Mouse (Mus musculus): ENCODE measurements around the gene Fyn.

Fyn gene

GRCm38 (mm10) chr10:39566901-39567300 lies 198.2 kb downstream of the Fyn start:
- DNase-seq (ENCODE audit: low read depth), result no peak

DNA sequence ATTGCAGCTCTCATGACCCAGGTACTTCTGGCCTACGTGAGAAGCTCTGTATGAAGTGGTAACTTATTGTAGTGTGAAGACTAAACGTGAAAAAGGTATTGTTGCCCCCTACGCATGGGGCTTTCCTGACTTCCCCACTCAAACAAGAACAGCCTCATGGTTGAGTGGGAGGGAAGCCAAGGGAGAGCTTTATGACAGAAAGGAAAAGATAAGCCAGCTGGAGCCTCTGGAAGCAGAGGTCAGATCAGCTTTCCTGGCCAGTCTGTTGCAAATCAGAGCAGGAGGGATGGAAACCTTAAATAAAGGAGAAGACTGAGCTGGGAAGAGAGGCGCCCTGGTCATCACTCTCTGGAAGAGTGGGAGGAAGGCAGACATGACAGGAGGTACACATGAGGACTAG lies 200.3 kb downstream of the Fyn start:
- no peak for DNase-seq (ENCODE audit: low read depth)

DNA sequence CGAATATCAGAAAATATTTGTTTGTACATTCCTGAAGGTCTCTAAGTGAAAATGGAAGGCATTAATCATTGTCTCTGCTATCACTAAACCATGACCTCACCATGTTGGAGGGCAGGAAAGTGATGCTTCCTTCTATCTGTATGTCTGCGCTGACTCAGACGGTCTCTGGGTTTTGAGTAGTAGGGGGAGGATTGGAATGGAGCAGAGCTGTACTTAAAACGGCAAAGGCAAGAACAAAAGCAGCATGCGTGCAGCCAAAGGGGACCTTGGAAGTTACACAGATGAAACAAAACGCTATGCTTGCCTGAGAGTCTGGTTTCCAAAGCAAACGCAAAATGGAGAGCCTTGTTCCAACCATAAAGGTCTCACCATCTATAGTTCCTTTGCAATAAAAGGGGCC lies 202.4 kb downstream of the Fyn start:
- DNase-seq (ENCODE audit: low read depth), result peak; percentile 23

GRCm38 (mm10) chr10:39572050-39572671 lies 203.5 kb downstream of the Fyn start:
- no peak for DNase-seq (ENCODE audit: low read depth)

- DNase-seq (ENCODE audit: low read depth), result peak; percentile 90
These were observed 204.0 kb downstream of the Fyn start for GRCm38 (mm10) chr10:39572672-39573051.

GRCm38 (mm10) chr10:39576466-39576865 lies 207.8 kb downstream of the Fyn start:
- DNase-seq (ENCODE audit: low read depth), result no peak

GRCm38 (mm10) chr10:39580477-39580876 lies 211.8 kb downstream of the Fyn start:
- DNase-seq (ENCODE audit: low read depth), result no peak

DNA sequence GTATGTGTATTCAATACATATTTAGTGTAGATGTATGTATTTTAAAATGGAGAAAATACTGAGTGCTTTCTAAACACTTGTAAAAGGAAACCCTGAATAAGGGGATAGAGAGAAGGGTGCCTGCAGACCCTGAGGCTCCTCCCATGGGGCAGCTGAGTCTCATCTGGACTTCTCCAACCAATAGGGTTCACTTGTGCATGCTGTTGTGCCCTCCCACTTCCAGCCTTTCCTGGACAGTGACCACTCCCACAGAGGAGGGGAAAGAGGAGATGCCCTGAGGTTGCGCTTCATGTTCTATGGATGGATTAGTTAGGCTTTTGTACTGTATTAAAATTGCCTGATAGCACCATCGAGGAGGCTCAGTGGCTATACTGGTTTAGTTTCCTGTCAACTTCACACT lies 213.7 kb downstream of the Fyn start:
- no peak for DNase-seq (ENCODE audit: low read depth)

DNA sequence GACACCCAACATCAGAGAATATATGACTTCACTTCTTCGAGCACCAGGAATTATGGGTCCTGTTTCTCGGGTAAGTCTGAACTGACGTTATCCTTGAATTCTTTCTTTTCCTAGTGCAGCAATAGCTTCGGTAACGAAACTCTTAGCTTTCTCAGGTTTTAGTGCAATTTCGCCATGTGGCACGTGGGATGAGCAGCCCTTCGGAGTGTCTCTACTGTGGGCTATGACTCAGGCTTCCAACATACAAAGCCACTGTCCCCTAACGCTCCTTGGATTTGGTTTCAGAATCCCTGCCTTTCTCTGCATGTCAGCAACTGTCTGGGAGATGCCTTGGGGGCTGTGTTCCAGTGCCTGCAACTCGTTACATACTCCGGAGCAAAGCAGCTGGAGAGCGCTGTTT lies 215.1 kb downstream of the Fyn start:
- DNase-seq (ENCODE audit: low read depth), result no peak

GRCm38 (mm10) chr10:39587290-39587925 lies 218.8 kb downstream of the Fyn start:
- DNase-seq (ENCODE audit: low read depth), result peak; percentile 65

- no peak for DNase-seq (ENCODE audit: low read depth)
These were observed 219.5 kb downstream of the Fyn start for GRCm38 (mm10) chr10:39587973-39588746.

GRCm38 (mm10) chr10:39589765-39590546 lies 221.3 kb downstream of the Fyn start:
- no peak for DNase-seq (ENCODE audit: low read depth)

- DNase-seq (ENCODE audit: low read depth), result no peak
These were observed 222.0 kb downstream of the Fyn start for GRCm38 (mm10) chr10:39590629-39591028.

- no peak for DNase-seq (ENCODE audit: low read depth)
These were observed 223.8 kb downstream of the Fyn start for GRCm38 (mm10) chr10:39592501-39592900.

GRCm38 (mm10) chr10:39594716-39595115 lies 226.1 kb downstream of the Fyn start:
- no peak for DNase-seq (ENCODE audit: low read depth)

DNA sequence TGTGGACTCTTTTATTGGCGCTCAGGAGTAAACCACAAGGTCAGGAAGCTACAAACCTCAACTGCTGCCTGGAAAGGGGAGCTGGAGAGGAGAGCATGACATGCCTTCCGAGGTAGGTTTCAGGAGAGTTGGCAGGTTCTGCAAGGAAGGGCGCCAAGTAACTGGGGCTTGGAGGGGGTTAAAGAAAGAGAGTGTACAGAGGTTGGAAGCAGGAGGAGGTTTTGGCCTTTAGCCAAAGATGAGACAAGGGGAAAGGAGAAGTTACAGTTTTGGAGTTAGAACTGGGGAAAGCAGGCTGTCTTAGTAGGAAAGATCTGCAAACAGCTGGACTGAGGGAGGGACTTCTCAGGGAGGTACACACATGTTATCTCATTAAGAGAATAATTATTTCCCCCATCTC lies 227.2 kb downstream of the Fyn start:
- peak; percentile 77 for DNase-seq (ENCODE audit: low read depth)

GRCm38 (mm10) chr10:39597116-39597791 lies 228.6 kb downstream of the Fyn start:
- DNase-seq (ENCODE audit: low read depth), result peak; percentile 64

- DNase-seq (ENCODE audit: low read depth), result no peak
These were observed 229.1 kb downstream of the Fyn start for GRCm38 (mm10) chr10:39597792-39598183.

- no peak for DNase-seq (ENCODE audit: low read depth)
These were observed 230.9 kb downstream of the Fyn start for GRCm38 (mm10) chr10:39599601-39600000.

- no peak for DNase-seq (ENCODE audit: low read depth)
These were observed 231.5 kb downstream of the Fyn start for GRCm38 (mm10) chr10:39600115-39600514.

DNA sequence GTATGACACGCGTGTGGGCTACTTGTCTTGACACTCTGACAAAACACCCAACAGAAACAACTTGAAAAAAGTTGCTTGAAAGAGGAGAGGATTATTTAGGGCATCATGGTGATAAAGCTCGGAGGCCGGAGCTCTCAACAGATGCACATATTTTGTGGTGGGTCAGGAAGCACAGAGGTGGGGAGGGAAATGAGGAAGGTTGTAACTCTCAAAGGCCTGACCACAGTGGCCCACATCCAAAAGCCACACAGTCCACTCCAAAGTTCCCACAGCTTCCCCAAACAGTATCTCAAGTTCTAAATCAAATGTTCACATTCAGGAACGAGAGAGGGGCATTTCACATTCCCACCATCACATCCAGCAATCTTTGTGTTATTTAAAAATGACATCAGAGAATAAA lies 232.4 kb downstream of the Fyn start:
- DNase-seq (ENCODE audit: low read depth), result no peak

- DNase-seq (ENCODE audit: low read depth), result no peak
These were observed 237.8 kb downstream of the Fyn start for GRCm38 (mm10) chr10:39606434-39606833.
